Mouse (Mus musculus) forebrain, postnatal 0 days (tissue): Measurements from ENCODE around the gene Pqlc3. TPM values are rescaled to one million over a fixed set of nuclear protein-coding genes. Genes with fewer than 3 reads are reported as not detected.
"Not testable (repeated sequence)": the region's sequence is repeated elsewhere in the genome, so short reads cannot be mapped to it uniquely, and the experiment has no call there.

Experiments
- ATAC-seq: fragments of 200-750 bp; cut with Nextera tagmentation; 2 replicates; pipeline ENCODE4 v1.8.0; 2017; ENCODE audit warnings: mild to moderate bottlenecking, moderate library complexity
- DNase-seq: peaks from one replicate; pipeline ENCODE4 v3.0.0-alpha.2; 2015
- H3K27ac ChIP-seq: fragments of 300-500 bp; sonication (generic); 2 replicates; pipeline ENCODE4 v1.5.1; 2014; ENCODE audit warnings: low read depth, mild to moderate bottlenecking, antibody characterized with exemption, low read length, moderate library complexity, mixed read lengths
- H3K27me3 ChIP-seq: fragments of 300-500 bp; sonication (generic); 2 replicates; pipeline ENCODE4 v1.6.1; 2014; ENCODE audit warnings: mild to moderate bottlenecking, low read length, mixed read lengths; ENCODE audit not compliant: insufficient read depth
- H3K36me3 ChIP-seq: fragments of 300-500 bp; sonication (generic); 2 replicates; pipeline ENCODE4 v1.6.1; 2014; ENCODE audit warnings: mild to moderate bottlenecking, moderate library complexity; ENCODE audit not compliant: insufficient read depth
- H3K4me1 ChIP-seq: fragments of 300-500 bp; sonication (generic); 2 replicates; pipeline ENCODE4 v1.6.1; 2014; ENCODE audit warnings: antibody characterized with exemption; ENCODE audit not compliant: insufficient read depth
- H3K4me2 ChIP-seq: fragments of 300-500 bp; sonication (generic); 2 replicates; pipeline ENCODE4 v1.6.1; 2014; ENCODE audit warnings: low read depth, mild to moderate bottlenecking, moderate library complexity
- H3K4me3 ChIP-seq: fragments of 300-500 bp; sonication (generic); 2 replicates; pipeline ENCODE4 v1.5.1; 2014; ENCODE audit warnings: low read depth, low read length, mixed read lengths
- H3K9ac ChIP-seq: fragments of 300-500 bp; sonication (generic); 2 replicates; pipeline ENCODE4 v1.6.1; 2014; ENCODE audit warnings: mild to moderate bottlenecking
- H3K9me3 ChIP-seq: fragments of 300-500 bp; sonication (generic); 2 replicates; pipeline ENCODE4 v1.6.1; 2016; ENCODE audit warnings: low read length
- CTCF ChIP-seq: sonication (generic); IDR thresholded peaks from 2 replicates; pipeline ENCODE4 v1.5.1; 2016; ENCODE audit warnings: antibody characterized with exemption, control low read depth, low read depth
- WGBS: fragments of 180-500 bp; shearing (Covaris S2); extraction: QIAGEN DNeasy Blood & Tissue Kit; methylation state at CpG from one replicate; pipeline ENCODE4 v1.1.7; 2014; 5-methylcytosine and 5-hydroxymethylcytosine counted together
- polyA plus RNA-seq: library from polyadenylated mRNA; unstranded; fragments of >200 nt; fragmentation: Nextera tagmentation; extraction: Ambion mirVana; gene quantifications from 2 replicates; pipeline ENCODE4 v1.2.1, GENCODE M21; 2015
- total RNA-seq: library from RNA; depleted of rRNA; stranded (reverse); fragments of >200 nt; gene quantifications from 2 replicates; pipeline ENCODE4 v1.2.3, GENCODE M21; 2014

Gene Pqlc3
- total and polyA plus RNA-seq, 2 experiments from 2014 or later, result 0.86 to 2.0 TPM

DNA sequence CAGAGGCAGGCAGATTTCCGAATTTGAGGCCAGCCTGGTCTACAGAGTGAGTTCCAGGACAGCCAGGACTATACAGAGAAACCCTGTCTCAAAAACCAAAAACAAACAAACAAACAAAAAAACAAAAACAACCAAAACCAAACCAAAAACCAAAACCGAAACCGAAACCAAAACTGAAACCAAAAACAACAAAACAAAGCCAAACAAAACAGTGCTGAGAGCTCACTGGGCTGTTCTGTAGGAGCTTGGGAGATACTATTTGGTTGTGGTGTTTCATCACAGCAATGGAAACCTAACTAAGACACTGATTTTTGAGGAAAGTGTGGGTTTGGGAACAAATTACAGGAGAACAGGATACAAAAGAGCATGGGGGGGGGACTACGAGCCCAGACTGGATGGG, 21.9 kb upstream of the Pqlc3 start:
- no peak for DNase-seq
- TF ChIP-seq CTCF, result no peak
- H3K4me3 ChIP-seq, result no peak overlapping the region
- H3K9ac ChIP-seq, result no peak overlapping the region
- H3K36me3 ChIP-seq, result no peaks in the 10 kb centered on the region
- H3K4me2 ChIP-seq, result no peak overlapping the region
- no peak overlapping the region for H3K27ac ChIP-seq
- ATAC-seq, result no peak
- no peaks in the 10 kb centered on the region for H3K4me1 ChIP-seq
- WGBS, result 88% methylated on average over 4 of the region's 4 CpGs
- no peaks in the 10 kb centered on the region for H3K27me3 ChIP-seq
- no peaks in the 10 kb centered on the region for H3K9me3 ChIP-seq

DNA sequence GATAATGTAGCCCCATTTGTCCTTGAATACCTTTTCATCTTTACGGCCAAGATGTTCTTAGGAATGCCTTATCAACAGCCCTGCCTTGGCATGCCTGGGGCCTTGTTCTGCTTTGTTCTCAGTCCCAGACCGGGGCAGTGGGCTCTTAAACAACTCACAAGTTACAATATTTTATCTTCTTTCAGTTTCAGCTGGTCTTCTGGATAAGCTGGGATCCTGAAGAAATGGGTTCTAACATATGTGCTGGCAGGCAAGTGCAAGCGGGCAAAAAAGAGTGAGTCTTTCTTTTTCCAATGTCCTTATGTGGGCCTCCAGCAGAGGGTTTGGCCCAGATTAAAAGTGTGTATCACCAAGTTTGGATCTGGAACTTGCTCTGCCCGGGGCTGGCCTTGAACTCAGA, 20.9 kb upstream of the Pqlc3 start:
- 92% methylated on average over 4 of the region's 4 CpGs for WGBS
- not testable (repeated sequence) for DNase-seq, H3K27me3 ChIP-seq, H3K4me3 ChIP-seq, H3K4me2 ChIP-seq, H3K9me3 ChIP-seq, H3K9ac ChIP-seq, H3K36me3 ChIP-seq, H3K27ac ChIP-seq, ATAC-seq, H3K4me1 ChIP-seq

DNA sequence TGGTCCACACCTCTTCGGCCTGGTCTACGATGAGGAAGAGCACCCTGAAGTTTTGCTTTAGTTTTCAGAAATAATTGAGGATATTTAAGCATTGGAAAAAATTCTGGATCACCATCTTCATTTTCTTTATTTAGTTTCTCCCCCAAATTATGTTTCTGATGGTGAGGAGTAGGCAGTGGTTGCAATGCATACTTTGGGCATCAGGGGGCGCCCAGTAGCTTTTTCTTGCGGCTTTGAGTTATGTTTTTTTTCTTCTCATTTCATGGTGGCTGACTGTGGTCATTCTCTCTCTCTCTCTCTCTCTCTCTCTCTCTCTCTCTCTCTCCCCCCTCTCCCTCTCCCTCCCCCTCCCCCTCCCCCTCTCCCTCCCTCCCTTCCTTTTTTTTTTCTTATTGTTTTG, 18.3 kb upstream of the Pqlc3 start:
- H3K4me2 ChIP-seq, result no peak overlapping the region
- no peaks in the 10 kb centered on the region for H3K36me3 ChIP-seq
- H3K4me3 ChIP-seq, result no peak overlapping the region
- no peaks in the 10 kb centered on the region for H3K9me3 ChIP-seq
- peak; percentile 73 for TF ChIP-seq CTCF
- 31% methylated on average over 4 of the region's 4 CpGs for WGBS
- no peak overlapping the region for H3K27ac ChIP-seq
- H3K4me1 ChIP-seq, result no peaks in the 10 kb centered on the region
- DNase-seq (peak; percentile 80), ATAC-seq (no peak)
- H3K9ac ChIP-seq, result no peak overlapping the region
- H3K27me3 ChIP-seq, result no peaks in the 10 kb centered on the region

GRCm38 (mm10) chr12:17015711-17016110, 15.5 kb upstream of the Pqlc3 start:
- TF ChIP-seq CTCF, result no peak
- no peak overlapping the region for H3K4me3 ChIP-seq
- DNase-seq, result peak; percentile 20
- no peak for ATAC-seq
- H3K36me3 ChIP-seq, result no peaks in the 10 kb centered on the region
- H3K27me3 ChIP-seq, result no peaks in the 10 kb centered on the region
- WGBS, result 55% methylated on average over 2 of the region's 2 CpGs
- no peaks in the 10 kb centered on the region for H3K4me1 ChIP-seq
- no peak overlapping the region for H3K9ac ChIP-seq
- no peak overlapping the region for H3K27ac ChIP-seq
- H3K9me3 ChIP-seq, result no peaks in the 10 kb centered on the region
- no peak overlapping the region for H3K4me2 ChIP-seq

- Histone ChIP-seq H3K36me3 (no peaks in the 10 kb centered on the region), H3K27me3 (no peaks in the 10 kb centered on the region)
- ATAC-seq, result no peak
Measured at GRCm38 (mm10) chr12:17012067-17012899, 12.1 kb upstream of the Pqlc3 start.

DNA sequence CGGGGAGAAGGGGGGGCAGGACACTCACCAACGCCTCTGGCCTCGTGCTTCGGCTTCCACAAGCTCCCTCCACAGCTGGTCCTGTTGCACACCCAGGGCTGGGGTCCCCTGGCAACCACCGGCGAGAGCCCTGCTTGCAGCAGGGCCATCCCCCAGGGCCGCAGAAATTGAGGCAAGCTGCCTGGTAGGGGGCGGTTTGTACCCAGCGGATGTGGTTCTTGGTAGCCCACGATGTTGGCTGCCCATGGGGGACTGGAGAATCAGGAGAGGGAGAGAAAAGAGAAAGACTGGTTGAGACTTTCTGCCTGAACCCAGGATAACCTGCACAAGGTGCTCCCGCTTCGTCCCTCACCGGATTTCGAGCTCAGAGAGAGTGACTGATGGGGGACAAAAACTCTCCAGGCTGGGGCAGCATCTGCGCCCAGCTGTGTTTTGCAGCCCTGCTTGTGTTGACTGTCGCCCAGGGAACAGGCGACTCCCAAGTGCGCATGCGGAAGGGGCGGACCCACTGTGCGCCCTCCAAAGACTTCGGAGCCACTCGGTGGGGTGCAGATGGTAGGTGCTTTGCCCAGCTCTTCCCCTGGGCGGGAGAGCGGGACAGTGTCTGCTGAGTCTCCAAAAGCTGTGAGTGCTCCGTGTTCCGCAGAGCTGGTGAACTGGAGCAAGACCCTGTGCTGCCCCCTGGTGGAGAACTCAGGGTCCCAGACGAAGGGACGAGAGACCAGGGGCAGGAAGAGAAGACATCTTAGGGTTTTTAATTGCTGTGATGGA, 11.1 kb upstream of the Pqlc3 start, which contains the start of gene 2410004P03Rik:
Gene 2410004P03Rik, minus strand, starts transcription at position 628 of the 771 bp plus-strand sequence.
- WGBS, result 8% methylated on average over 29 of the region's 29 CpGs
- ATAC-seq, result peak; percentile 75
- peak; percentile 72 for DNase-seq

More at GRCm38 (mm10) chr12:17012067-17012899, 12.1 kb upstream of the Pqlc3 start:
- no peak overlapping the region for H3K4me2 ChIP-seq
- H3K9me3 ChIP-seq, result no peaks in the 10 kb centered on the region
- DNase-seq, result no peak
- H3K27ac ChIP-seq, result no peak overlapping the region
- WGBS, result 72% methylated on average over 2 of the region's 2 CpGs
- no peaks in the 10 kb centered on the region for H3K4me1 ChIP-seq
- no peak overlapping the region for H3K9ac ChIP-seq
- H3K4me3 ChIP-seq, result no peak overlapping the region
- TF ChIP-seq CTCF, result no peak

DNA sequence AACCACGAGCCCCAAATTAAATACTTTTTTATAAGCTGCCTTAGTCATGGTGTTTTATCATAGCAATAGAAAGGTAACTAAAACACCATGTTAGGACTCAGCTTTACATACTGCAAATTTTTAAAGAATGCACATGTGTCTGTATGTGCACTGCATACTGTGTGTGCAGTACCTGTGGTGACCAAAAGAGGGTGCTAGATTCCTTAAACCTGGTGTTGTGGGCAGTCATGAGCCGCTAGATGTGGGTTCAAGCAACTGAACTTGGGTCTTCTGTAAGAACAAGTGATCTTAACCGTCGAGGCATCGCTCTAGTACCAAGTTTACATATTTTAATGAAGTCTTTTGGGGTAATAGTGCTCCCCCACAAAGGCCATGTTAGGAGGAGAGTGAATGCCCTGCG, 9.3 kb upstream of the Pqlc3 start:
- H3K27me3 ChIP-seq, result no peaks in the 10 kb centered on the region
- DNase-seq (no peak), ATAC-seq (no peak)
- H3K4me1 ChIP-seq, result no peaks in the 10 kb centered on the region
- H3K9me3 ChIP-seq, result no peaks in the 10 kb centered on the region
- H3K4me3 ChIP-seq, result no peak overlapping the region
- H3K36me3 ChIP-seq, result no peaks in the 10 kb centered on the region
- H3K27ac ChIP-seq, result no peak overlapping the region
- H3K9ac ChIP-seq, result no peak overlapping the region
- 94% methylated on average over 6 of the region's 6 CpGs for WGBS
- no peak; the same call in 1 of the 2 replicates for TF ChIP-seq CTCF
- H3K4me2 ChIP-seq, result no peak overlapping the region

More for the DNA sequence above, 11.1 kb upstream of the Pqlc3 start, which contains the start of gene 2410004P03Rik:
- Histone ChIP-seq H3K4me2 (peak within 1 kb of the TSS; percentile 53), H3K9ac (peak within 1 kb of the TSS; percentile 41; the same call in 1 of the 2 replicates), H3K27ac (no peak within 1 kb of the TSS; the same call in 1 of the 2 replicates), H3K4me3 (peak within 1 kb of the TSS; percentile 33), H3K27me3 (no peaks in the 10 kb centered on the region), H3K9me3 (no peaks in the 10 kb centered on the region), H3K4me1 (no peaks in the 10 kb centered on the region), H3K36me3 (no peaks in the 10 kb centered on the region)
- TF ChIP-seq CTCF, result peak; percentile 81
